Mouse (Mus musculus): ENCODE results near the gene Arsa. TPM values are rescaled to one million over a fixed set of nuclear protein-coding genes. Genes with fewer than 3 reads are reported as not detected.

Gene Arsa
- 27.8 and 30.1 TPM in 2 replicates for polyA plus RNA-seq (2015; fragmentation: Nextera tagmentation; extraction: Ambion mirVana)

DNA sequence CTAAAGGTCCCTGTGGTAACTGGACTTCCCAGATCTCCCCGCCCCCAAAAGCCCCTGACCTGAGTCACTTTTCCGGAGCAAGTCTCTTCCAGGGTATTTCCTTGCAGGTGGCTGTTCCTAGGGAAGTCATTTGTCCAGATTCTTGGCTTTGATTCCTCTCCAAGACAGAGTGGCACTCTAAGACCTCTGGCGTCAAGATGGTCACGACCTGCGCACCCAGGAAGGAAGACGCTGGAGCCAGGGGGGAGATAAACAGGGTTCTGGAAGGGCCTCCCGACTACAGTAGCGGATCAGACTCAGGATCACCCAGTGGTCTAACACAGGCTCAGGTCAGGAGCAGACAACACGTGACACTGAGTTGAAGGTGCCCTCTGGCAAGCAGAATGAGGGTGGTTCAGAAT lies at the start of gene Arsa:
Gene Arsa, minus strand, starts transcription at position 335 of the 401 bp plus-strand sequence.
- Histone ChIP-seq H3K4me2 (replicated peaks) (peak within 1 kb of the TSS; percentile 64), H3K36me3 (no peaks in the 10 kb centered on the region), H3K9me3 (replicated peaks) (no peaks in the 10 kb centered on the region), H3K4me1 (peaks cover 13% of the 10 kb centered on the region), H3K9ac (peak within 1 kb of the TSS; percentile 47), H3K4me3 (replicated peaks) (peak within 1 kb of the TSS; percentile 65), H3K27me3 (no peaks in the 10 kb centered on the region), H3K27ac (replicated peaks) (peak within 1 kb of the TSS; percentile 80)
- 25% methylated on average over 9 of the region's 9 CpGs for WGBS
- ATAC-seq (ENCODE audit: insufficient number of reproducible peaks, low FRiP score, low TSS enrichment, low read depth) = no peak

DNA sequence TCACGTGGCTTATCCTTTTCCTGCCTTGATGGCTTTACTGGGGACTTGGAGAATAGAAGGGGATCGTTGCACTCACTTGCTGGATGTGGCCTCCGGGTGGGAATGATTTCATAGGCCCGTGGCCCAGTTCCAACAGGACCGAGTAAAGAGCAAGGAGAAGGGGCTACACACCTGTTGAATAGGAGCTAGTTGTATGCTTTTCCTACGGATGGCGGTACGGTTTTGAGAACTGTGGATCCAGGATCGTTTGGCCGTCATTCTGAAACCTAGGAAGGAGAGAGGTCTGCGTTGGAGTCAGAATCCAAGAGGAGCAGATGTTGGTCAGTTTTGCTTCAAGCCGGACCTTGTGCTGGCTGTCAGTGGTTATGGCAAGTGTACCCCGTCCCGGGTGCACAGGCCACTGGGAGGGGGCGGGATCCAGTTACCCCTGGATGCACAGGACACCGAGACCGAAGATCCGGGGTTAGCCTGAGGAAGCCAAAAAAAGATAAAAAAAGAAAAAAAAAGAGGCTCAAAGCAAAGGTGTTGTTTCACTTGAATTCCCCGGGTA lies 49.6 kb upstream of the Arsa start:
- peaks cover 15% of the 10 kb centered on the region for H3K4me1 ChIP-seq
- no peak overlapping the region for H3K4me2 ChIP-seq (replicated peaks)
- H3K36me3 ChIP-seq = no peaks in the 10 kb centered on the region; the same call in 1 of the 2 replicates
- ATAC-seq (ENCODE audit: insufficient number of reproducible peaks, low FRiP score, low TSS enrichment, low read depth) = no peak
- H3K9me3 ChIP-seq (replicated peaks) = no peaks in the 10 kb centered on the region
- no peak overlapping the region for H3K27ac ChIP-seq (replicated peaks)
- H3K9ac ChIP-seq = no peak overlapping the region
- WGBS = 90% methylated on average over 19 of the region's 19 CpGs
- no peak overlapping the region for H3K4me3 ChIP-seq (replicated peaks)
- H3K27me3 ChIP-seq = peaks cover 19% of the 10 kb centered on the region; the same call in 1 of the 2 replicates

DNA sequence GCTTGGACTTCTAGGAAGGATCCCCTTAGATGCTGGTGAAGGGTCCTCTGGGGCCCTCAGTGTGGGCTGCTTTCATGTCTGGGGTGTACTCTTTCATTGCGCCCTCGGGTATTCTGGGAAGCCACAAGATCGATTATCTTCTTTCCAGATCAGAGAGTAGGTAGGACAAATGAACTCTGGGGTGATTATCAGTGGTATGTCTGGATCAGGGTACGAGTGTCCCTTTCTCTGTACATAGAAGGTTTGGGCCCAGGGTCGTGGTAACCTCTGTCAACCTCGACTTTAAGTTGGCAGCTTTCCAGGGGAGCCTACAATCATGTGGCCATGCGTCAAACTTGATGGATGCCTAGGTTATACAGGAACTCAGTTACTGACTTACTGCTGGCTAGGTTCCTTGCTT lies 48.7 kb upstream of the Arsa start:
- H3K4me2 ChIP-seq (replicated peaks) = no peak overlapping the region
- H3K9me3 ChIP-seq (replicated peaks) = no peaks in the 10 kb centered on the region
- H3K4me3 ChIP-seq (replicated peaks) = no peak overlapping the region
- peaks cover 15% of the 10 kb centered on the region for H3K4me1 ChIP-seq
- H3K9ac ChIP-seq = no peak overlapping the region
- H3K36me3 ChIP-seq = no peaks in the 10 kb centered on the region; the same call in 1 of the 2 replicates
- no peak for ATAC-seq (ENCODE audit: insufficient number of reproducible peaks, low FRiP score, low TSS enrichment, low read depth)
- WGBS = 65% methylated on average over 7 of the region's 7 CpGs
- no peak overlapping the region for H3K27ac ChIP-seq (replicated peaks)
- peaks cover 19% of the 10 kb centered on the region; the same call in 1 of the 2 replicates for H3K27me3 ChIP-seq

DNA sequence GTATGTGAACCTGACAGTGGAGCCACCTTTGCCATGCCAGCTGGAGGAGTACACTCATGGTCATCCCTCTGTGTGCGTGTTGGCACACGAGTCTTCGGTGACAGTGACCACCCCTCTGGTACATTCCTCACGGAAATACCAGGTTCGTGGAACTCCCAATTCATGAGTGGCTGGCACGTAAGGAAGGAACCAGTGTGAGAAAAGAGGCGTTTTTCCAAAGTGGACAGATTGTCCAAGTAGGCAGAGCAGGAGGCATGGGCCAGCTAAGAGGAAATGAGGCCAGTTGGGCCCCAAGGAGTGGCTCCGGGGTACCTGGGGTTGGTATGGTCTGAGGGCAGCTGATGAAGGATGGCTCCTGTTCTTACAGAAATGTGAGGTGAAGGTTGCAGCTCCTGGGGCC lies 48.2 kb upstream of the Arsa start:
- Histone ChIP-seq H3K9me3 (replicated peaks) (no peaks in the 10 kb centered on the region), H3K4me3 (replicated peaks) (no peak overlapping the region), H3K36me3 (no peaks in the 10 kb centered on the region; the same call in 1 of the 2 replicates), H3K27me3 (peaks cover 19% of the 10 kb centered on the region; the same call in 1 of the 2 replicates), H3K4me1 (peaks cover 15% of the 10 kb centered on the region), H3K4me2 (replicated peaks) (no peak overlapping the region), H3K27ac (replicated peaks) (no peak overlapping the region), H3K9ac (no peak overlapping the region)
- 90% methylated on average over 8 of the region's 8 CpGs for WGBS
- no peak for ATAC-seq (ENCODE audit: insufficient number of reproducible peaks, low FRiP score, low TSS enrichment, low read depth)

DNA sequence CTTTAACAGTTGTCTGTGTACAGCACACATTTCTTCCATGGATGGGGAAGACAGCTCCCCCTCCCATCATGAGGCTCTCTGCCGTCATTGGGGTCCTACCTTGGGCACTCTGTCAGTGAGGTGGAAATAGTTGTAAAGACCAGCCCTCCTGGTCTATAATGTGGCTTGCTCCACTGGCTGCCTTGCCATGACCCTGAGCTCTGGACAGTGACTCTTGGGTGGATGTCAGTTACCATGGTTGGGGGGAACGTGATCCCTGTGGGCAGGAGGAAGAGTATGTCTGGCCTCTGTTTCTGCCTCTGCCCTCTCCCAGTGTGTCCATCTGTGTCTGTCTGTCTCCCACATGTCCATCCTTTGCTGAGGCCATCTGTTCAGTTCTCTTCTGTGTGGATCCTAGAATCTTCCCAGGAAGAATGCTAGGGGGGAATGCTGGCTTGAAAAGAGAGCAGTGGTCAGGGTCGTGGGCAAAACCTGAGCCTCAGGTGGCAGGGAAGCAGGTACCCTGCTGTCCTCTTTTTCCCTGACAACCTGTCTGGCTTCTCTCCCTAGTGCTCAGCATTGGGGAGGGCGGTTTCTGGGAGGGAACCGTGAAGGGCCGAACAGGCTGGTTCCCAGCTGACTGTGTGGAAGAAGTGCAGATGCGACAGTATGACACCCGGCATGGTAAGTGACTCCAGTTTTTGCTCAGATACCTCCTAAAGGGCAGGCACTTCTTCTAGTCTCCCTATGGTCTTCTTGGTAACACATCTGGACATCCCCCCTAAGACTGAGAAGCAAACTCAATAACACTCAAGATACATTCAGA lies 47.6 kb upstream of the Arsa start:
- H3K4me1 ChIP-seq = peaks cover 15% of the 10 kb centered on the region
- no peaks in the 10 kb centered on the region for H3K9me3 ChIP-seq (replicated peaks)
- no peak overlapping the region for H3K27ac ChIP-seq (replicated peaks)
- H3K36me3 ChIP-seq = no peaks in the 10 kb centered on the region; the same call in 1 of the 2 replicates
- H3K9ac ChIP-seq = no peak overlapping the region
- WGBS = 63% methylated on average over 8 of the region's 8 CpGs
- no peak for ATAC-seq (ENCODE audit: insufficient number of reproducible peaks, low FRiP score, low TSS enrichment, low read depth)
- peaks cover 19% of the 10 kb centered on the region; the same call in 1 of the 2 replicates for H3K27me3 ChIP-seq
- H3K4me3 ChIP-seq (replicated peaks) = peak overlapping the region; percentile 64
- peak overlapping the region; percentile 93 for H3K4me2 ChIP-seq (replicated peaks)

DNA sequence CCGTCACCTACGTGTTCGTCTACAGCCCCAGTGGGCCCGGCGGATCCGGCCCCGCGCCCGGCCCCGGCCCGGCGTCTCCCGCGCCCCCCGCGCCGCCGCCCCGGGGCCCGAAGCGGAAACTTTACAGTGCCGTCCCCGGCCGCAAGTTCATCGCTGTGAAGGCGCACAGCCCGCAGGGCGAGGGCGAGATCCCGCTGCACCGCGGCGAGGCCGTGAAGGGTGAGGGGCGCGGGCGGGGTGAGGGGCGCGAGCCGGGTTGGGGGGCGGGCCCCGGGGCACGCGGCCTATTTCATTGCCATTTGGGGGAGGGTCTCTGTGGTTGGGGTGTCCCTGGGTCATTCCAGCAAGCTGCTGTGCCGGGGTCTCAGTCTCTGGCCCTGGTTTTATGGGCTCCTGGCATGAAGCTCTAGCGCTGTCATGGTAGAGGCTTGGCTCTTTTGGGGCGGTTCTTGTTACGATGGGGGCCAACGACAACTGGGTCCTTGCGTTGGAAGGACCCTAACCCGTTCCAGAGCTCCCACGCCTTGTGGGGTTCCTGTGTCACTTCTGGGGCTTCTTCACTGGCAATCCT lies 46.9 kb upstream of the Arsa start:
- no peak for ATAC-seq (ENCODE audit: insufficient number of reproducible peaks, low FRiP score, low TSS enrichment, low read depth)
- Histone ChIP-seq H3K36me3 (no peaks in the 10 kb centered on the region; the same call in 1 of the 2 replicates), H3K4me2 (replicated peaks) (peak overlapping the region; percentile 93), H3K4me1 (peaks cover 15% of the 10 kb centered on the region), H3K9ac (peak overlapping the region; percentile 57), H3K27ac (replicated peaks) (no peak overlapping the region), H3K4me3 (replicated peaks) (peak overlapping the region; percentile 64), H3K27me3 (peaks cover 19% of the 10 kb centered on the region; the same call in 1 of the 2 replicates), H3K9me3 (replicated peaks) (no peaks in the 10 kb centered on the region)
- WGBS = 8% methylated on average over 47 of the region's 52 CpGs

DNA sequence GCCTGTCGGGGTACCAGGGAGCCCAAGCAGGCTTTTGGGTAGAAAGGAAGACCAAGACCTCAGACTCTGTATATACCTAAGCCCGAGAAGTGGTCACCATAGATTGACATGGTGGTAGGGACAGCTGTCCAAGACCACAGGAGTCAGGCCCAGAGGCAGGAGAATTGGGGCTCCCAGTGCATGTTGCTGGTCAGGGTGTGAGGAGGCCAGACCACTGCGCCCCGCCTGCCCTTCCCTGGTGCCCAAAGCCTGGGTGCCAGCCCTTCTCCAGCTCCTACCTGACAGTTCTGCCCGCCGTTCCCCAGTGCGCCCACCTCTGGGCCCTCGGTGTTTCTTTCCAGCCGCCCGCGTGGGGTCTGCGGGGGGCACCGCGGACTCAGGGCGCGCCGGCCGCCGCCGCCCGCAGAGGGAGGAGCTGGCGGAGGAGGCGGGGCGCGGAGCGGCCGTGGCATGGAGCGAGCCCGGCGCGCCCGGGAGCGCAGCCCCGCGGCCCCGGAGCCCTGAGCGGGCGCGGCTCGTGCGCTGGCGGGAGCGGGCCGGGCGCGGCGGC lies 46.1 kb upstream of the Arsa start:
- Histone ChIP-seq H3K4me2 (replicated peaks) (peak overlapping the region; percentile 93), H3K9me3 (replicated peaks) (no peaks in the 10 kb centered on the region), H3K4me3 (replicated peaks) (peak overlapping the region; percentile 64), H3K36me3 (no peaks in the 10 kb centered on the region; the same call in 1 of the 2 replicates), H3K4me1 (peaks cover 15% of the 10 kb centered on the region), H3K27ac (replicated peaks) (no peak overlapping the region), H3K27me3 (peaks cover 19% of the 10 kb centered on the region; the same call in 1 of the 2 replicates), H3K9ac (no peak overlapping the region)
- WGBS = 6% methylated on average over 34 of the region's 47 CpGs
- ATAC-seq (ENCODE audit: insufficient number of reproducible peaks, low FRiP score, low TSS enrichment, low read depth) = peak; percentile 45; the same call in 1 of the 2 replicates

DNA sequence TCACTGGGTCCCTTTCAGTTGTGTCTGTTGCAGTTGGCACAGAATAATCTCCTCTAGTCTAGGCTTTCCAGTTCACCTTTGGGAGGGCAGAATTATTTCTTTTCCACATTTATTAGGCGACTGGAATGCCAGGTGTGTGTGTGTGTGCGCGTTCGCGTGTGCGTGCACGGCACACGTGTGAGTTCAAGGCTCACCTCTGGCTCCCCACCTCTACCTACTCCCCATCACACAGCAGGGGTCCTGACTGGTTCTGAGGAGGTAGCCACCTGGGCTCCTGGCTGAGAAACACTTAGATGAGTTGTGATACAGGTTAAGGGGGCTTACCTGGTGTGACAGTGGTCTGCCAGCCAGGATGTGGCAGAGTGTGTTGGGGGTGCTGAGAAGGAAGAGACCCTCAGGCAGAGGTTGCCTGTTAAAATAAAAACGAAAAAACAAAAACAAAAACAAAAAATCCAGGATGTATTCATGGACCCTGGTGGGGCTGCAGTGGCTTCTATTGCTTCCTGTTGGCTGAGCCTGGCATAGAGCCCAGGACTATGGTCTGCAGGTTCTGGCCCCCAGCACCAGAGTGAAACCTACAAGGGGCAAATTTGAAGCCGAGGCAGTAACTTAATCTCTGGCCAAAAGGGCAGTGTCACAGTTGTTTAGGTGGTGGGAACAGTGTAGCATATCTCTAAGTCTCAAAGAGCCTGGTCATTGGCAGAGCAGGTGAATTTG lies 45.5 kb upstream of the Arsa start:
- WGBS = 85% methylated on average over 10 of the region's 10 CpGs

DNA sequence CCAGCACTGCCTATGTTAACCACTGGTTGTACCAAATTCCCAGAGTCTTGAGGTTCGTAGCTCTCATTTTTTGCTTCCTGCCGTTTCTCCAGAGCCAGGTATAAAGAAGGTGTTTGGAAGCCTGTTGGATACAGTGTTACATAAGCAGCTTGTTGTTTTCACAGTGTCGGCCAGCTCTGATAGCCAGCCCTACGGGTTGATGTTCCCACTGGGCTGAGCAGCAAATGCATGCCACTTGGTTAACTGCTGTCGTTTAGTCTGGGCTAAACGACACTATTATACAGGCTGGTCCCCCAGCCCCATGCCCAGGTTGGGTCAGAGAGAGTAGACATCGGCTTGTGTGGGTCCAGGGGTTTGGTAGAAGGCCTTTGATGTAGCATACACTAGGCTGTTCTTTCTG lies 44.7 kb upstream of the Arsa start:
- Histone ChIP-seq H3K4me2 (replicated peaks) (no peak overlapping the region), H3K9ac (no peak overlapping the region), H3K4me1 (peaks cover 15% of the 10 kb centered on the region), H3K4me3 (replicated peaks) (no peak overlapping the region), H3K36me3 (no peaks in the 10 kb centered on the region; the same call in 1 of the 2 replicates), H3K9me3 (replicated peaks) (no peaks in the 10 kb centered on the region), H3K27ac (replicated peaks) (no peak overlapping the region), H3K27me3 (peaks cover 21% of the 10 kb centered on the region; the same call in 1 of the 2 replicates)
- ATAC-seq (ENCODE audit: insufficient number of reproducible peaks, low FRiP score, low TSS enrichment, low read depth) = no peak
- 78% methylated on average over 7 of the region's 7 CpGs for WGBS

More for the DNA sequence above, 45.5 kb upstream of the Arsa start:
- H3K4me2 ChIP-seq (replicated peaks) = peak overlapping the region; percentile 93; the same call in 1 of the 2 replicates
- H3K9ac ChIP-seq = no peak overlapping the region
- no peaks in the 10 kb centered on the region; the same call in 1 of the 2 replicates for H3K36me3 ChIP-seq
- peak overlapping the region; percentile 64 for H3K4me3 ChIP-seq (replicated peaks)
- H3K4me1 ChIP-seq = peaks cover 15% of the 10 kb centered on the region
- no peak for ATAC-seq (ENCODE audit: insufficient number of reproducible peaks, low FRiP score, low TSS enrichment, low read depth)
- H3K27ac ChIP-seq (replicated peaks) = no peak overlapping the region
- peaks cover 19% of the 10 kb centered on the region; the same call in 1 of the 2 replicates for H3K27me3 ChIP-seq
- H3K9me3 ChIP-seq (replicated peaks) = no peaks in the 10 kb centered on the region

DNA sequence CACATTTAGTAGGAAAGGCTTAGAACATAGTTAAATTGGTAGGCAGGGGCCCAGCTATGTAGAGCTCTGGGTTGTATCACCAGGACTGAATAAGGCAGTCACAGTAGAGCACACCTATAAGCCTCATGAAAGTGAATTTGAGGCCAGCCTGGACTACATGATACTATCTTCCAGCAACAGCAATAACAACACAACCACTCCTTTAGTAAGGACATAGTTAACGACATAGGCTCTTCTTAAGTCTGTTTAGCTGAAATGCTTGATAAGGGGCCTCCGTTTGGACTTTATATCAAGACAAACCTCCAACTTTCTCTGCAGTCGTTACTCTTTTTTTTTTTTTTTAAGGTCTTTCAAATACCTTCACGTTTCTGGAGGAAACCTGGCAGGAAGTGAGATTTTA lies 35.5 kb upstream of the Arsa start:
- Histone ChIP-seq H3K4me1 (no peaks in the 10 kb centered on the region), H3K4me2 (replicated peaks) (no peak overlapping the region), H3K9me3 (replicated peaks) (no peaks in the 10 kb centered on the region), H3K9ac (no peak overlapping the region), H3K4me3 (replicated peaks) (no peak overlapping the region), H3K36me3 (0 out of 2 replicates have a peak, but pooled peaks cover 3% of the 10 kb centered on the region), H3K27ac (replicated peaks) (no peak overlapping the region), H3K27me3 (0 out of 2 replicates have a peak, but pooled peaks cover 2% of the 10 kb centered on the region)
- 76% methylated on average over 4 of the region's 4 CpGs for WGBS
- no peak for ATAC-seq (ENCODE audit: insufficient number of reproducible peaks, low FRiP score, low TSS enrichment, low read depth)
